Mouse (Mus musculus) megakaryocyte, embryonic 14.5 days (primary cell): ENCODE measurements around the gene Ano6. TPM values are rescaled to one million over a fixed set of nuclear protein-coding genes. Genes with fewer than 3 reads are reported as not detected.

Experiments used
- H3K27me3 ChIP-seq: replicated peaks from 2 replicates; pipeline ENCODE3; 2012; ENCODE audit warnings: inconsistent platforms
- H3K36me3 ChIP-seq: replicated peaks from 2 replicates; pipeline ENCODE3; 2012; ENCODE audit warnings: low read length, inconsistent platforms, mixed read lengths
- H3K4me1 ChIP-seq: 2 replicates; pipeline ENCODE4 v1.6.1; 2012; ENCODE audit warnings: inconsistent platforms
- H3K4me3 ChIP-seq: replicated peaks from 2 replicates; pipeline ENCODE3; 2012; ENCODE audit warnings: moderate library complexity, mild to moderate bottlenecking, inconsistent platforms
- H3K9me3 ChIP-seq: 2 replicates; pipeline ENCODE4 v1.6.1; 2012; ENCODE audit warnings: inconsistent platforms
- FLI1 ChIP-seq: IDR thresholded peaks from 2 replicates; pipeline ENCODE4 v1.6.1; 2012; ENCODE audit warnings: low read length, inconsistent platforms, mixed read lengths
- GATA1 ChIP-seq: IDR thresholded peaks from 3 replicates; pipeline ENCODE4 v1.6.1; 2012; ENCODE audit warnings: mixed read lengths, low read length, inconsistent platforms, borderline replicate concordance
- polyA plus RNA-seq: library from polyadenylated mRNA; stranded (reverse); fragments of >175 nt; gene quantifications from 2 replicates; pipeline ENCODE4 v1.2.3, GENCODE M21; 2012; ENCODE audit warnings: low replicate concordance; ENCODE audit not compliant: insufficient read depth

The Ano6 gene
- polyA plus RNA-seq, 1 experiment = 10.3 TPM

GRCm38 (mm10) chr15:96012391-96012775 is 221.7 kb downstream of the Ano6 start:
- Histone ChIP-seq H3K36me3 (no peaks in the 10 kb centered on the region), H3K27me3 (no peaks in the 10 kb centered on the region), H3K4me3 (no peak overlapping the region), H3K4me1 (no peaks in the 10 kb centered on the region), H3K9me3 (peaks cover 42% of the 10 kb centered on the region)
- TF ChIP-seq GATA1 = no peak
- no peak for TF ChIP-seq FLI1

- TF ChIP-seq GATA1 (no peak), FLI1 (no peak)
- H3K4me1 ChIP-seq = no peaks in the 10 kb centered on the region
- H3K4me3 ChIP-seq = no peak overlapping the region
- no peaks in the 10 kb centered on the region for H3K27me3 ChIP-seq
- peaks cover 40% of the 10 kb centered on the region for H3K9me3 ChIP-seq
- H3K36me3 ChIP-seq = no peaks in the 10 kb centered on the region
These were observed 223.9 kb downstream of the Ano6 start for GRCm38 (mm10) chr15:96014501-96014900.

- H3K36me3 ChIP-seq = no peaks in the 10 kb centered on the region
- H3K4me3 ChIP-seq = no peak overlapping the region
- TF ChIP-seq GATA1 = no peak
- TF ChIP-seq FLI1 = no peak
- H3K27me3 ChIP-seq = no peaks in the 10 kb centered on the region
- H3K4me1 ChIP-seq = no peaks in the 10 kb centered on the region
- H3K9me3 ChIP-seq = peaks cover 45% of the 10 kb centered on the region
These were observed 229.8 kb downstream of the Ano6 start for GRCm38 (mm10) chr15:96020465-96020864.

- H3K36me3 ChIP-seq = no peaks in the 10 kb centered on the region
- TF ChIP-seq FLI1 (no peak), GATA1 (no peak)
- H3K4me3 ChIP-seq = no peak overlapping the region
- peaks cover 40% of the 10 kb centered on the region for H3K9me3 ChIP-seq
- no peaks in the 10 kb centered on the region for H3K27me3 ChIP-seq
- H3K4me1 ChIP-seq = no peaks in the 10 kb centered on the region
These were observed 230.9 kb downstream of the Ano6 start for GRCm38 (mm10) chr15:96021506-96021905.

Other genes starting within 250 kb of the Ano6 start
- 0.16 TPM in 1 of 2 replicates, not detected in the other for gene Dbx2, start 134.9 kb upstream of the Ano6 start, polyA plus RNA-seq